Mouse (Mus musculus) B cell, adult 2 months (primary cell): ENCODE measurements around the gene Lamc3.
A peak's percentile ranks its signal among the peaks of the same experiment; 100 is the strongest.

Experiments used
- DNase-seq, 2 experiments: peaks; one replicate each; pipeline ENCODE4 v3.0.0; 2022

Lamc3 gene

GRCm38 (mm10) chr2:31878610-31879009 lies 8.5 kb upstream of the Lamc3 start:
- DNase-seq, result no peak

- peak; percentile 88 to 89 for DNase-seq
These were observed 6.2 kb upstream of the Lamc3 start for GRCm38 (mm10) chr2:31880868-31881267.

GRCm38 (mm10) chr2:31883061-31883460 lies 4.0 kb upstream of the Lamc3 start:
- DNase-seq, result no peak

GRCm38 (mm10) chr2:31884806-31885205 lies 2.3 kb upstream of the Lamc3 start:
- DNase-seq, result peak; percentile 59 to 65

GRCm38 (mm10) chr2:31888871-31889270 lies 1.8 kb downstream of the Lamc3 start:
- no peak for DNase-seq

GRCm38 (mm10) chr2:31891219-31891618 lies 4.1 kb downstream of the Lamc3 start:
- DNase-seq, result no peak

GRCm38 (mm10) chr2:31893110-31893669 lies 6.1 kb downstream of the Lamc3 start:
- no peak for DNase-seq

- no peak for DNase-seq
These were observed 7.3 kb downstream of the Lamc3 start for GRCm38 (mm10) chr2:31894221-31894870.

- no peak for DNase-seq
These were observed 13.8 kb downstream of the Lamc3 start for GRCm38 (mm10) chr2:31900932-31901331.

- DNase-seq, result no peak
These were observed 14.7 kb downstream of the Lamc3 start for GRCm38 (mm10) chr2:31901659-31902362.

GRCm38 (mm10) chr2:31904089-31904488 lies 17.0 kb downstream of the Lamc3 start:
- no peak for DNase-seq

GRCm38 (mm10) chr2:31904622-31905021 lies 17.5 kb downstream of the Lamc3 start:
- no peak for DNase-seq

GRCm38 (mm10) chr2:31905682-31906081 lies 18.6 kb downstream of the Lamc3 start:
- no peak for DNase-seq

GRCm38 (mm10) chr2:31906407-31906806 lies 19.3 kb downstream of the Lamc3 start:
- no peak for DNase-seq

GRCm38 (mm10) chr2:31912575-31912974 lies 25.5 kb downstream of the Lamc3 start:
- no peak for DNase-seq

- DNase-seq, result peak; percentile 13 to 26
These were observed 27.1 kb downstream of the Lamc3 start for GRCm38 (mm10) chr2:31914213-31914612.

GRCm38 (mm10) chr2:31915112-31915511 lies 28.0 kb downstream of the Lamc3 start:
- peak; percentile 77 to 78 for DNase-seq

- peak; percentile 28 to 34 for DNase-seq
These were observed 30.5 kb downstream of the Lamc3 start for GRCm38 (mm10) chr2:31917636-31918035.

- no peak for DNase-seq
These were observed 36.6 kb downstream of the Lamc3 start for GRCm38 (mm10) chr2:31923645-31924044.

- no peak for DNase-seq
These were observed 37.7 kb downstream of the Lamc3 start for GRCm38 (mm10) chr2:31924811-31925210.

- DNase-seq, result no peak
These were observed 38.8 kb downstream of the Lamc3 start for GRCm38 (mm10) chr2:31925936-31926335.

GRCm38 (mm10) chr2:31929664-31930063 lies 42.6 kb downstream of the Lamc3 start:
- no peak for DNase-seq

- no peak for DNase-seq
These were observed 47.5 kb downstream of the Lamc3 start for GRCm38 (mm10) chr2:31934551-31934950.

- DNase-seq, result no peak
These were observed 48.0 kb downstream of the Lamc3 start for GRCm38 (mm10) chr2:31935054-31935453.
